Mouse (Mus musculus): ENCODE data around the gene Gm10100. TPM values are rescaled to one million over a fixed set of nuclear protein-coding genes. Genes with fewer than 3 reads are reported as not detected.
"Not testable (repeated sequence)": the region's sequence is repeated elsewhere in the genome, so short reads cannot be mapped to it uniquely, and the experiment has no call there.

Gene Gm10100
- polyA plus RNA-seq, 1 experiment from 2014 or later = not detected

GRCm38 (mm10) chr10:77759582-77759981 lies 33.3 kb downstream of the Gm10100 start, which contains the start of gene Gm3233:
Gene Gm3233, minus strand, starts transcription at chr10:77759682.
- WGBS (ENCODE audit: insufficient replicate concordance) = no CpG with 5 or more reads among the region's 1 CpGs
- not testable (repeated sequence) for H3K4me3 ChIP-seq; H3K36me3 ChIP-seq; H3K9me3 ChIP-seq (replicated peaks); H3K4me2 ChIP-seq; ATAC-seq; H3K9ac ChIP-seq; H3K27ac ChIP-seq; H3K27me3 ChIP-seq (replicated peaks); H3K4me1 ChIP-seq

- Histone ChIP-seq H3K9ac (no peak overlapping the region), H3K4me3 (no peak overlapping the region), H3K36me3 (no peaks in the 10 kb centered on the region), H3K9me3 (replicated peaks) (no peaks in the 10 kb centered on the region), H3K4me2 (no peak overlapping the region), H3K27me3 (replicated peaks) (no peaks in the 10 kb centered on the region), H3K27ac (no peak overlapping the region), H3K4me1 (no peaks in the 10 kb centered on the region)
- no peak for ATAC-seq
- 63% methylated on average over 1 of the region's 1 CpGs for WGBS (ENCODE audit: insufficient replicate concordance)
Observed at GRCm38 (mm10) chr10:77769727-77770126, 43.4 kb downstream of the Gm10100 start.

DNA sequence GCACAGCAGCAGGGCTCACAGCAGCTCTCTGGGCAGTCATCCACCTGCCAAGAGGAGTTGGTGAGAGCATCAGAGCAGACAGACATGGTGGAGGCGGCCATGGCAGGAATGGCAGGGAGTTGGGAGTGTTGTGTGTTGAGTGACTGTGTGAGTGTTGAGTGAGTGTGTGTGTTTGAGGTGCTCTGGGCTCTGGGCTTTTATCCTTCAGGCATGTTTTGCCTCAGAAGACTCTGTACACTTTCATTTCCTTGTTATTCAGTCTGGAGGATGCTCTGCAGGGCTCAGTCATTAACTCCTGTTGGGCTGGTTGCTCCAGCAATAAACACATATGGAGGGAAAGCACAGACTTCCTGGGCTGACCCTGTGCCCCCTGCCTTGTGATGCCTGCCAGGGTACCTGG lies 44.9 kb downstream of the Gm10100 start, which contains the start of gene Gm3238:
Gene Gm3238, minus strand, starts transcription at position 101 of the 400 bp plus-strand sequence.
- H3K27me3 ChIP-seq (replicated peaks); H3K9ac ChIP-seq; H3K9me3 ChIP-seq (replicated peaks); H3K36me3 ChIP-seq; H3K4me1 ChIP-seq; H3K4me2 ChIP-seq; ATAC-seq; H3K27ac ChIP-seq; H3K4me3 ChIP-seq: not testable (repeated sequence)
- WGBS (ENCODE audit: insufficient replicate concordance) = 45% methylated on average over 1 of the region's 1 CpGs

DNA sequence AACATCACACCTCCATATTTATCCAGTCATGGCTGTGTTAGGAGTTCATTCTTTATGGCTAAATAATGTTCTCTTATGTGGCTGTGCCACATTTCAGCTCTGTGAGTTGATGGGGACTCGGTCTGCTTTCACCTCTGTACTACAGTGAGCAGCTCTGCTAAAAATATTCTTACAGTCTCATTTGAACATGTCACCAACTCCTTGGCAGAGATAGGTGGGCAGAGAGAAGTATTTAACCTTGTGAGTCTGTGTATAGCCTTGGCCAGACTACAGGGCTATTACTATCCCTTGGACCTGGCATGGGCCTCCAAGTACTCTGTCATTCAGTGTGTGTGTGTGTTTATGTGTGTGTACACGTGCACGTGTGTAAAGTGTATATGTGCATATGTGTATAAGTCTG lies 45.9 kb downstream of the Gm10100 start:
- ATAC-seq; H3K27me3 ChIP-seq (replicated peaks): not testable (repeated sequence)
- 80% methylated on average over 3 of the region's 3 CpGs for WGBS (ENCODE audit: insufficient replicate concordance)

More for the DNA sequence above, 45.9 kb downstream of the Gm10100 start:
- not testable (repeated sequence) for H3K9ac ChIP-seq; H3K4me1 ChIP-seq; H3K9me3 ChIP-seq (replicated peaks); H3K36me3 ChIP-seq; H3K27ac ChIP-seq; H3K4me3 ChIP-seq; H3K4me2 ChIP-seq

Other genes starting within 250 kb of the Gm10100 start
- gene Fam207a, start 210.7 kb upstream of the Gm10100 start, polyA plus RNA-seq (2016; fragmentation: Nextera tagmentation; extraction: Ambion mirVana) = 32.7 and 33.7 TPM in 2 replicates
- 13.5 and 13.9 TPM in 2 replicates for gene Itgb2, start 196.2 kb upstream of the Gm10100 start, polyA plus RNA-seq (2016; fragmentation: Nextera tagmentation; extraction: Ambion mirVana)
- gene Pttg1ip, start 144.8 kb upstream of the Gm10100 start, polyA plus RNA-seq (2016; fragmentation: Nextera tagmentation; extraction: Ambion mirVana) = 68.8 and 72.8 TPM in 2 replicates
- 138 and 146 TPM in 2 replicates for gene Sumo3, start 120.4 kb upstream of the Gm10100 start, polyA plus RNA-seq (2016; fragmentation: Nextera tagmentation; extraction: Ambion mirVana)
- 5.1 TPM in 1 of 2 replicates, not detected in the other for gene Gm49325, start 120.3 kb upstream of the Gm10100 start, polyA plus RNA-seq (2016; fragmentation: Nextera tagmentation; extraction: Ambion mirVana)
- gene Ube2g2, start 104.2 kb upstream of the Gm10100 start, polyA plus RNA-seq (2016; fragmentation: Nextera tagmentation; extraction: Ambion mirVana) = 55.7 and 59.9 TPM in 2 replicates
- gene Tspear, start 39.9 kb upstream of the Gm10100 start, polyA plus RNA-seq (2016; fragmentation: Nextera tagmentation; extraction: Ambion mirVana) = 0.05 TPM in 1 of 2 replicates, not detected in the other
- not detected in 2 replicates for gene Gm19402, start 35.7 kb upstream of the Gm10100 start, polyA plus RNA-seq (2016; fragmentation: Nextera tagmentation; extraction: Ambion mirVana)
- not detected in 2 replicates for gene Gm9508, start 29.3 kb upstream of the Gm10100 start, polyA plus RNA-seq (2016; fragmentation: Nextera tagmentation; extraction: Ambion mirVana)
- not detected in 2 replicates for gene Gm10272, start 19.9 kb upstream of the Gm10100 start, polyA plus RNA-seq (2016; fragmentation: Nextera tagmentation; extraction: Ambion mirVana)
- not detected in 2 replicates for gene Gm10024, start 15.0 kb upstream of the Gm10100 start, polyA plus RNA-seq (2016; fragmentation: Nextera tagmentation; extraction: Ambion mirVana)
- not detected in 2 replicates for gene Gm10142, start 10.7 kb upstream of the Gm10100 start, polyA plus RNA-seq (2016; fragmentation: Nextera tagmentation; extraction: Ambion mirVana)
- not detected in 2 replicates for gene Krtap12-1, start 5.9 kb upstream of the Gm10100 start, polyA plus RNA-seq (2016; fragmentation: Nextera tagmentation; extraction: Ambion mirVana)
- gene Gm18596, start 16.2 kb downstream of the Gm10100 start, polyA plus RNA-seq (2016; fragmentation: Nextera tagmentation; extraction: Ambion mirVana) = not detected in 2 replicates
- gene Gm9736, start 24.9 kb downstream of the Gm10100 start, polyA plus RNA-seq (2016; fragmentation: Nextera tagmentation; extraction: Ambion mirVana) = not detected in 2 replicates
- gene Gm3233, start 33.2 kb downstream of the Gm10100 start, polyA plus RNA-seq (2016; fragmentation: Nextera tagmentation; extraction: Ambion mirVana) = not detected in 2 replicates
- not detected in 2 replicates for gene Gm3238, start 44.8 kb downstream of the Gm10100 start, polyA plus RNA-seq (2016; fragmentation: Nextera tagmentation; extraction: Ambion mirVana)
- gene Gm7138, start 50.5 kb downstream of the Gm10100 start, polyA plus RNA-seq (2016; fragmentation: Nextera tagmentation; extraction: Ambion mirVana) = not detected in 2 replicates
- not detected in 2 replicates for gene Gm3250, start 56.1 kb downstream of the Gm10100 start, polyA plus RNA-seq (2016; fragmentation: Nextera tagmentation; extraction: Ambion mirVana)
- gene Gm7137, start 61.7 kb downstream of the Gm10100 start, polyA plus RNA-seq (2016; fragmentation: Nextera tagmentation; extraction: Ambion mirVana) = not detected in 2 replicates
- not detected in 2 replicates for gene Gm9639, start 68.6 kb downstream of the Gm10100 start, polyA plus RNA-seq (2016; fragmentation: Nextera tagmentation; extraction: Ambion mirVana)
- not detected in 2 replicates for gene Gm19668, start 72.6 kb downstream of the Gm10100 start, polyA plus RNA-seq (2016; fragmentation: Nextera tagmentation; extraction: Ambion mirVana)
- not detected in 2 replicates for gene Gm9507, start 85.4 kb downstream of the Gm10100 start, polyA plus RNA-seq (2016; fragmentation: Nextera tagmentation; extraction: Ambion mirVana)
- gene Gm2696, start 88.2 kb downstream of the Gm10100 start, polyA plus RNA-seq (2016; fragmentation: Nextera tagmentation; extraction: Ambion mirVana) = not detected in 2 replicates
- gene Krtap10-4, start 100.6 kb downstream of the Gm10100 start, polyA plus RNA-seq (2016; fragmentation: Nextera tagmentation; extraction: Ambion mirVana) = not detected in 2 replicates
- gene Krtap10-10, start 109.5 kb downstream of the Gm10100 start, polyA plus RNA-seq (2016; fragmentation: Nextera tagmentation; extraction: Ambion mirVana) = not detected in 2 replicates
- gene Gm36176, start 120.3 kb downstream of the Gm10100 start, polyA plus RNA-seq (2016; fragmentation: Nextera tagmentation; extraction: Ambion mirVana) = not detected in 2 replicates
- not detected in 2 replicates for gene Gm10318, start 126.4 kb downstream of the Gm10100 start, polyA plus RNA-seq (2016; fragmentation: Nextera tagmentation; extraction: Ambion mirVana)
- not detected in 2 replicates for gene Gm3285, start 135.5 kb downstream of the Gm10100 start, polyA plus RNA-seq (2016; fragmentation: Nextera tagmentation; extraction: Ambion mirVana)
- gene Lrrc3, start 176.1 kb downstream of the Gm10100 start, polyA plus RNA-seq (2016; fragmentation: Nextera tagmentation; extraction: Ambion mirVana) = 8.5 and 8.7 TPM in 2 replicates
- 1.1 and 1.2 TPM in 2 replicates for gene Trpm2, start 244.1 kb downstream of the Gm10100 start, polyA plus RNA-seq (2016; fragmentation: Nextera tagmentation; extraction: Ambion mirVana)

All from liver, embryonic 12.5 days (tissue).